Mouse (Mus musculus) liver, embryonic 14.5 days (tissue): Measurements from ENCODE around the gene Gm49393. TPM values are rescaled to one million over a fixed set of nuclear protein-coding genes. Genes with fewer than 3 reads are reported as not detected.

Source experiments
- ATAC-seq: fragments of 200-750 bp; cut with Nextera tagmentation; 2 replicates; pipeline ENCODE4 v1.8.0; 2017; ENCODE audit warnings: moderate number of reproducible peaks, mild to moderate bottlenecking, moderate library complexity; ENCODE audit not compliant: insufficient read depth
- DNase-seq, 3 experiments: peaks; one replicate each; pipeline ENCODE4 v3.0.0-alpha.2; 2012 to 2013; ENCODE audit warnings: low read depth in 3 of 3, low spot score in 3 of 3
- H3K27ac ChIP-seq: fragments of 300-500 bp; sonication (generic); 2 replicates; pipeline ENCODE4 v1.5.1; 2014; ENCODE audit warnings: moderate library complexity, mild to moderate bottlenecking, control low read depth, inconsistent platforms
- H3K27me3 ChIP-seq: fragments of 300-500 bp; sonication (generic); 2 replicates; pipeline ENCODE4 v1.6.1; 2014; ENCODE audit warnings: mild to moderate bottlenecking, low read length, moderate library complexity; ENCODE audit not compliant: control insufficient read depth, insufficient read depth
- H3K36me3 ChIP-seq: fragments of 300-500 bp; sonication (generic); replicated peaks from 2 replicates; pipeline ENCODE4 v1.6.1; 2014; ENCODE audit warnings: low read depth; ENCODE audit not compliant: control insufficient read depth, insufficient read depth
- H3K4me1 ChIP-seq, 2 experiments: fragments of 200-500 bp in 1 of 2; fragments of 300-500 bp in 1 of 2; sonication (generic) in 1 of 2; replicated peaks; 2 replicates each; pipeline ENCODE4 v1.6.1; 2012 to 2014; ENCODE audit warnings: antibody characterized with exemption in 1 of 2, inconsistent platforms in 1 of 2, low read length in 1 of 2; ENCODE audit not compliant: control insufficient read depth in 2 of 2, insufficient read depth in 2 of 2
- H3K4me2 ChIP-seq: fragments of 300-500 bp; sonication (generic); 2 replicates; pipeline ENCODE4 v1.6.1; 2014; ENCODE audit warnings: low read depth, mild to moderate bottlenecking, control low read depth, moderate library complexity
- H3K4me3 ChIP-seq, 2 experiments: fragments of 200-500 bp in 1 of 2; fragments of 300-500 bp in 1 of 2; sonication (generic) in 1 of 2; 2 replicates each; pipeline ENCODE4 v1.5.1; 2012 to 2014; ENCODE audit warnings: low read depth in 2 of 2, low read length in 2 of 2, mild to moderate bottlenecking in 2 of 2, control low read depth in 1 of 2, inconsistent platforms in 1 of 2, moderate library complexity in 1 of 2; ENCODE audit not compliant: insufficient read depth in 1 of 2
- H3K9ac ChIP-seq: fragments of 300-500 bp; sonication (generic); replicated peaks from 2 replicates; pipeline ENCODE4 v1.6.1; 2014; ENCODE audit warnings: mild to moderate bottlenecking, control low read depth, moderate library complexity
- H3K9me3 ChIP-seq: fragments of 300-500 bp; sonication (generic); 2 replicates; pipeline ENCODE4 v1.6.1; 2016; ENCODE audit warnings: low read length, mixed read lengths; ENCODE audit not compliant: control insufficient read depth
- CTCF ChIP-seq: IDR thresholded peaks from 2 replicates; pipeline ENCODE4 v1.5.1; 2016; ENCODE audit warnings: antibody characterized with exemption, low read depth, control low read depth
- EP300 ChIP-seq: IDR thresholded peaks from 2 replicates; pipeline ENCODE4 v1.6.1; 2016; ENCODE audit warnings: antibody characterized with exemption, low read depth
- WGBS: fragments of 180-500 bp; shearing (Covaris S2); extraction: QIAGEN DNeasy Blood & Tissue Kit; methylation state at CpG from one replicate; pipeline ENCODE4 v1.1.7; 2014; ENCODE audit not compliant: insufficient replicate concordance; 5-methylcytosine and 5-hydroxymethylcytosine counted together
- polyA plus RNA-seq, 2 experiments: library from polyadenylated mRNA; depleted of rRNA in 1 of 2; stranded (reverse) in 1 of 2; unstranded in 1 of 2; fragments of >200 nt; fragmentation: Nextera tagmentation in 1 of 2; extraction: Ambion mirVana in 1 of 2; gene quantifications; 2 replicates each; pipeline versions ENCODE4 v1.2.1 to v1.2.3; 2012 to 2014

Gene Gm49393
- polyA plus RNA-seq, 2 experiments, result not detected

DNA sequence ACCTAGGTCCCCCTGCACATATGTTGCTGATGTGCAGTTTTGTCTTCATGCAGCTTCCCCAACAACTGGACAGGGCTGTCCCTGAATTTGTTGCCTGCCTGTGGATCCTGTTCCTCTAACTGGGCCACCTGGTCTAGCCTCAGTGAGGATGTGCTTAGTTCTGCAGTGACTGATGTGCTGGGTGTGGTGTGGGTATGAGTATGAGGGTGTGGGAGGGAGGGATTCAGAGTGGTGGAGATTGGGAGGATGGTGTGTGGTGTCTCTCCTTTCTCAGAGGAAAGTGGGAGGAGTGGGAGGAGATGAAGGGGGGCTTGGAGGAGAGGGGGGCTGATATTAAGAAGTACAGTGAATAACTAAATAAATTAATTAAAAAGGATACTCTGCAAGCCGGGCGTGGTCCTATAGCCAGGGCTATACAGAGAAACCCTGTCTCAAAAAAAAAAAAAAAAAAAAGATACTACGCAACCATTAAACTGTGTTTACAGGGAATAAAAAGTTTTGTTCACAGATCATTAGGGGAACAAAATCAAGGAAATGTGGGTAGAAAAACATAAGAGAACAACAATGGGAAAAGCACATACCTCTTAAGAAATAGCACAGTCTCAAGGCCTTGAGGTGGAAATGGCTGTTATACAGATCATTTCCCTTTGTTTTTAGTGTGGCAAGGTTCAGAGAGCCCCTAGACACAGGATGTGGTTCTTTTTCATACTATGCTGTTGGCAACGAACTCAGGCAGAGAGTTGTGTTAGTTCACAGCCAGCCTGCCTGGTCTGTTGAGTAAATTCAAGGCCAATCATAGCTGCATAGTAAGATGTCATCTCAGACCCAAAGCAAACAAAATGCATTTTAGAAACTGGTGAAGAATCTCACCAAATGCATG lies 86.9 kb downstream of the Gm49393 start:
- DNase-seq, result no peak
- WGBS, result 54% methylated on average over 4 of the region's 4 CpGs
- no peaks in the 10 kb centered on the region for H3K9me3 ChIP-seq
- no peak for ATAC-seq
- no peak overlapping the region for H3K4me3 ChIP-seq
- no peak overlapping the region for H3K9ac ChIP-seq
- TF ChIP-seq EP300, result no peak
- no peak for TF ChIP-seq CTCF
- no peak overlapping the region for H3K27ac ChIP-seq
- H3K36me3 ChIP-seq, result no peaks in the 10 kb centered on the region
- H3K4me2 ChIP-seq, result no peak overlapping the region
- H3K27me3 ChIP-seq, result no peaks in the 10 kb centered on the region
- H3K4me1 ChIP-seq, result no peaks in the 10 kb centered on the region

DNA sequence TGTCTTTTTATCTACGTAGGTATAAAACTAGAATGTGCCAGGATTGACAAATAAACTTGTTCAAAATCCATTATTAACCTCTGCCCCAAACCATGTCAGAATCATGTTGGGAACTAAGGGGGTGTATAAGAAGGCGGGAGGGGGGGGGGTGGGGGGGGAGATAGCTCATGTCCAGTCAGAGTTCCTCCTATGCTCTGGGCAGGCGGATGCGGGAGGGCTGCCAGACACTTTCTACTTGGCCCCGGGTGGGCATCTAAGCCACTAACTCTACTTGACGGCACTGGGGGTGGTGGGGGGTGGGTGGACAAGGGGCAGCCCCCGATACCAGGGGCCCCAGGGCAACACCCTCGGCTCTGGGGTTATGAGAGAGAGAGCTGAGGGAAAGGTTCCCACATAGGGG lies 92.2 kb downstream of the Gm49393 start:
- DNase-seq, result no peak
- Histone ChIP-seq H3K9me3 (no peaks in the 10 kb centered on the region), H3K9ac (no peak overlapping the region), H3K27ac (no peak overlapping the region), H3K4me1 (no peaks in the 10 kb centered on the region), H3K36me3 (no peaks in the 10 kb centered on the region), H3K27me3 (no peaks in the 10 kb centered on the region), H3K4me3 (no peak overlapping the region), H3K4me2 (no peak overlapping the region)
- TF ChIP-seq EP300 (no peak), CTCF (no peak)
- ATAC-seq, result no peak
- 63% methylated on average over 8 of the region's 8 CpGs for WGBS

DNA sequence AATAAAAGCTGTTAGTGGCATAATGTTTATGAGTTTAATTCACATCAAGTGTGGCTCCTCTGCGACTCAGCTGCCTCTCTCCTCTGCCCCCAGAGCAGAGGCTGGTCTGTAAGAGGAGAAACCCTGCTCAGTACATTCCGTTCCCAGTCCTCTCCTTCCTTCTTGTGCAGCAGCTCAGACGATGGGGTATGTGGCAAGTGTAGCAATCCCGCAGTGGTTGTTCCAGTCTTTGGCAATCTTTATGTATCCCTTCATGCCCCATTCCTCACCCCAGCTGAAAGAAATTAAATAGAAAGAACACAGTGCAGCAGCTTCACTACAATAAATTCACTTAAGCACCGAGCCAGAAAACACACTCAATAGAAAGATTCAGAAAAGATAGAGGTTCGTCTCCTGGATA lies 92.7 kb downstream of the Gm49393 start:
- TF ChIP-seq CTCF (no peak), EP300 (no peak)
- Histone ChIP-seq H3K4me3 (no peak overlapping the region), H3K4me1 (no peaks in the 10 kb centered on the region), H3K27me3 (no peaks in the 10 kb centered on the region), H3K9me3 (no peaks in the 10 kb centered on the region), H3K36me3 (no peaks in the 10 kb centered on the region), H3K4me2 (no peak overlapping the region), H3K27ac (no peak overlapping the region), H3K9ac (no peak overlapping the region)
- ATAC-seq (no peak), DNase-seq (no peak)
- WGBS, result 56% methylated on average over 6 of the region's 6 CpGs

DNA sequence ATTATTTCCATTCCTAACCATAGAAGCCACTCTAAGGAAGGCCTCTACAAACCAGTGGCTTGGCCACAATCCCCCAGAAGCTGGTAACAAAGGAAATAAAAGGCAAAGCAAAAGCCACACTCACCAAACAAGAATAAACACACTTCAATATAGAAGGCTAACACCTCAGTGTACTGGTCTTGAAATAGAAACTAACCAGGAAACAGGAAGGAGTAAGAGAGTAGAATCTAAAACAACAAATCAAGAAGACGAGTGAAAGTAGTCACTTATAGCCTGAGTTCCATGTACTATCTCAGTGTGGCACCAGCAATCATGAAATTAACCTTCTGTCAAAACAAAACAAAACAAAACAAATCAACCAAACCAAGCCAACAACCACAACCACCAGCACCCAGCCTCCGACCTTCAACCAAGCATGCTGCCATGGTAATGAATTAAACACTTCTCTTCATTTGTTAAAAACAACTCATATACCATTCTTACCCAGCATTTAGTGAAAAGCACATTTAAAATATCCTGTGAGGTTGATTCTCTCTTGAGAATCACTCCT lies 96.0 kb downstream of the Gm49393 start:
- H3K9ac ChIP-seq, result no peak overlapping the region
- H3K4me1 ChIP-seq, result no peaks in the 10 kb centered on the region
- no peaks in the 10 kb centered on the region for H3K27me3 ChIP-seq
- H3K9me3 ChIP-seq, result no peaks in the 10 kb centered on the region
- H3K4me3 ChIP-seq, result no peak overlapping the region
- DNase-seq (no peak), ATAC-seq (no peak)
- H3K4me2 ChIP-seq, result no peak overlapping the region
- WGBS, result 49% methylated on average over 2 of the region's 2 CpGs
- TF ChIP-seq EP300, result no peak
- no peak for TF ChIP-seq CTCF
- H3K36me3 ChIP-seq, result no peaks in the 10 kb centered on the region
- no peak overlapping the region for H3K27ac ChIP-seq

DNA sequence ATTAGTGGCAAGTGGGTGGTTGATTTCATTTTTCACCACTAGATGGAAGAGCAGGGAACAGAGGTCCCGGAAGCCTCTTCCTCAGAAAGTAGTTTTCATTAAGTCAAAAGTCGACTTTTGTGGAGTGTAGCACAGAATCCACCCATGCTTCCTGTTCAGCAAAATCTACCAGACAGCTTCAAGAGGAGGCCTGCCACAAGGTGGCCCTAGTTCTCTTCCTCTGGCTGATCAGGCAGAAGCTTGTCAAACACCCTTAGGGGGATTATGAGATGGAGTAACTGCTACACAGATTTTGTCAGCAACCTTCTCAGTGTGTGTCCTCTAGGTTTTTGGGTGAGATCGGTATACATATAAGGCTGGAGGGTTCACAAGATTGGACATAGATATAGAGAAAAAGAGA lies 109.3 kb downstream of the Gm49393 start:
- no peak overlapping the region for H3K27ac ChIP-seq
- TF ChIP-seq CTCF (peak; percentile 35), EP300 (no peak)
- no peak for DNase-seq
- no peaks in the 10 kb centered on the region for H3K27me3 ChIP-seq
- no peaks in the 10 kb centered on the region for H3K36me3 ChIP-seq
- H3K4me2 ChIP-seq, result no peak overlapping the region
- H3K9me3 ChIP-seq, result no peaks in the 10 kb centered on the region
- ATAC-seq, result no peak
- WGBS, result 31% methylated on average over 3 of the region's 3 CpGs
- no peak overlapping the region for H3K4me3 ChIP-seq
- H3K9ac ChIP-seq, result no peak overlapping the region
- H3K4me1 ChIP-seq, result no peaks in the 10 kb centered on the region
